Mouse (Mus musculus): ENCODE measurements around the gene Mmgt2.
A peak's percentile ranks its signal among the peaks of the same experiment; 100 is the strongest.

GRCm38 (mm10) chr11:62624341-62625291 is 23.8 kb upstream of the Mmgt2 start:
- TF ChIP-seq CTCF (IDR thresholded peaks at IDR 0.05) (no peak), EP300 (IDR thresholded peaks at IDR 0.05) (peak; percentile 80)

Data from lung, postnatal 0 days (tissue).